Mouse (Mus musculus) liver, postnatal 0 days (tissue): ENCODE results near the gene Mvb12b. TPM values are rescaled to one million over a fixed set of nuclear protein-coding genes. Genes with fewer than 3 reads are reported as not detected.

ENCODE experiments used
- ATAC-seq: fragments of 200-750 bp; cut with Nextera tagmentation; 2 replicates; pipeline ENCODE4 v1.8.0; 2017; ENCODE audit warnings: mild to moderate bottlenecking, moderate library complexity
- DNase-seq: peaks from one replicate; pipeline ENCODE4 v3.0.0-alpha.2; 2016
- H3K27ac ChIP-seq: fragments of 300-500 bp; sonication (generic); 2 replicates; pipeline ENCODE4 v1.5.1; 2014; ENCODE audit warnings: antibody characterized with exemption, moderate library complexity, mild to moderate bottlenecking, low read depth
- H3K27me3 ChIP-seq: fragments of 300-500 bp; sonication (generic); 2 replicates; pipeline ENCODE4 v1.6.1; 2014; ENCODE audit warnings: low read length, control low read depth, mixed read lengths; ENCODE audit not compliant: insufficient read depth
- H3K36me3 ChIP-seq: fragments of 300-500 bp; sonication (generic); replicated peaks from 2 replicates; pipeline ENCODE4 v1.6.1; 2014; ENCODE audit warnings: mild to moderate bottlenecking, control low read depth, low read length, moderate library complexity, mixed read lengths; ENCODE audit not compliant: insufficient read depth
- H3K4me1 ChIP-seq: fragments of 300-500 bp; sonication (generic); 2 replicates; pipeline ENCODE4 v1.6.1; 2014; ENCODE audit warnings: antibody characterized with exemption, mild to moderate bottlenecking, control low read depth; ENCODE audit not compliant: insufficient read depth
- H3K4me2 ChIP-seq: fragments of 300-500 bp; sonication (generic); 2 replicates; pipeline ENCODE4 v1.6.1; 2014; ENCODE audit warnings: low read depth, mild to moderate bottlenecking, low read length, moderate library complexity, mixed read lengths
- H3K4me3 ChIP-seq: fragments of 300-500 bp; sonication (generic); 2 replicates; pipeline ENCODE4 v1.5.1; 2014; ENCODE audit warnings: low read depth, low read length
- H3K9ac ChIP-seq: fragments of 300-500 bp; sonication (generic); replicated peaks from 2 replicates; pipeline ENCODE4 v1.6.1; 2014; ENCODE audit warnings: mild to moderate bottlenecking, moderate library complexity
- H3K9me3 ChIP-seq: fragments of 300-500 bp; sonication (generic); 2 replicates; pipeline ENCODE4 v1.6.1; 2016; ENCODE audit warnings: mild to moderate bottlenecking, control low read depth, low read length, mixed read lengths
- CTCF ChIP-seq: sonication (generic); IDR thresholded peaks from 2 replicates; pipeline ENCODE4 v1.5.1; 2016; ENCODE audit warnings: antibody characterized with exemption, low read depth
- EP300 ChIP-seq: IDR thresholded peaks from 2 replicates; pipeline ENCODE4 v1.6.1; 2016; ENCODE audit warnings: antibody characterized with exemption, low read depth, mild to moderate bottlenecking
- WGBS: fragments of 180-500 bp; shearing (Covaris S2); extraction: QIAGEN DNeasy Blood & Tissue Kit; methylation state at CpG from one replicate; pipeline ENCODE4 v1.1.7; 2014; ENCODE audit not compliant: insufficient replicate concordance; 5-methylcytosine and 5-hydroxymethylcytosine counted together
- polyA plus RNA-seq: library from polyadenylated mRNA; unstranded; fragments of >200 nt; fragmentation: Nextera tagmentation; extraction: Ambion mirVana; gene quantifications from 2 replicates; pipeline ENCODE4 v1.2.1, GENCODE M21; 2015

The Mvb12b gene
- polyA plus RNA-seq, 1 experiment from 2014 or later = 8.1 TPM

DNA sequence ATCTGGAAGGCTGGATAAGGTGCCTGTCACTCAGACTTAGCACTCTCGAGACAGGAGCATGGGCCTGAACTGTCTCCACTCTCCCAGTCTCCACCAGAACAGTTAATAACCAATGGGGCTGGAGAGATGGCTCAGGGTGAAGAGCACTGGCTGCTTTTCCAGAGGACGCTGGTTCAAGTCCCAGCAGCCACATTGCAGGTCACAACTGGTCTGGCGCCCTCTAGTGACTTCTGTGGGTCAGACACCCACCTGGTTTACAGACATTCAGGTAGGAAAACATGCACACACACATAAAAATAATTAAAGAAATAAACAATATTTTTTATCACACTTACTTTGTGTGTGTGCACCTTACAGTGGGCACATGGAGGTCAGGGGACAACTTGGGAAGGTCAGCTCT lies 191.3 kb downstream of the Mvb12b start:
- Histone ChIP-seq H3K4me1 (no peaks in the 10 kb centered on the region), H3K4me3 (no peak overlapping the region), H3K36me3 (no peaks in the 10 kb centered on the region), H3K4me2 (no peak overlapping the region), H3K9me3 (0 out of 2 replicates have a peak, but pooled peaks cover 5% of the 10 kb centered on the region), H3K27me3 (no peaks in the 10 kb centered on the region), H3K9ac (no peak overlapping the region), H3K27ac (no peak overlapping the region)
- DNase-seq = no peak
- 52% methylated on average over 3 of the region's 3 CpGs for WGBS
- ATAC-seq = no peak
- TF ChIP-seq EP300 (no peak), CTCF (0 out of 2 replicates have a peak, but pooled peaks have one; percentile 22)

DNA sequence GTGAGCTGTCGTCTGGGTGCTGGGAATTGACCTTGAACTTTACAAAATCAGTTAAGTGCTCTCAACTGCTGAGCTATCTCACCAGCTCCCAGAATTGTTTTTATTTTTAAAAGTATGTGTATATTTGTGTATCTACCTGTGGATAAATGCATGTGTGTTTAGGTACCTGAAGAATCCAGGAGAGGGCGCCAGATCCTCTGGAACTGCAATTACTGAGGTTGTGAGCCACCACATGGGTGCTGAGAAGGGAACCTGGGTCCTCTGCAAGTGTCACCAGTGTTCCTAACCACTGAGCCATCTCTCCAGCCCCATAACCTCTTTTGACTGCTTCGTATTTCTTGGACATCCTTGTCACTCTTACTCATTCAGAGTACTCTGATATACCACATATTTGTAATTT lies 193.8 kb downstream of the Mvb12b start:
- Histone ChIP-seq H3K27ac (no peak overlapping the region), H3K9me3 (0 out of 2 replicates have a peak, but pooled peaks cover 5% of the 10 kb centered on the region), H3K4me3 (no peak overlapping the region), H3K36me3 (no peaks in the 10 kb centered on the region), H3K4me1 (no peaks in the 10 kb centered on the region), H3K27me3 (peaks cover 5% of the 10 kb centered on the region; the same call in 1 of the 2 replicates), H3K4me2 (no peak overlapping the region), H3K9ac (no peak overlapping the region)
- 62% methylated on average over 3 of the region's 3 CpGs for WGBS
- TF ChIP-seq CTCF (0 out of 2 replicates have a peak, but pooled peaks have one; percentile 6), EP300 (no peak)
- ATAC-seq = no peak
- DNase-seq = no peak

DNA sequence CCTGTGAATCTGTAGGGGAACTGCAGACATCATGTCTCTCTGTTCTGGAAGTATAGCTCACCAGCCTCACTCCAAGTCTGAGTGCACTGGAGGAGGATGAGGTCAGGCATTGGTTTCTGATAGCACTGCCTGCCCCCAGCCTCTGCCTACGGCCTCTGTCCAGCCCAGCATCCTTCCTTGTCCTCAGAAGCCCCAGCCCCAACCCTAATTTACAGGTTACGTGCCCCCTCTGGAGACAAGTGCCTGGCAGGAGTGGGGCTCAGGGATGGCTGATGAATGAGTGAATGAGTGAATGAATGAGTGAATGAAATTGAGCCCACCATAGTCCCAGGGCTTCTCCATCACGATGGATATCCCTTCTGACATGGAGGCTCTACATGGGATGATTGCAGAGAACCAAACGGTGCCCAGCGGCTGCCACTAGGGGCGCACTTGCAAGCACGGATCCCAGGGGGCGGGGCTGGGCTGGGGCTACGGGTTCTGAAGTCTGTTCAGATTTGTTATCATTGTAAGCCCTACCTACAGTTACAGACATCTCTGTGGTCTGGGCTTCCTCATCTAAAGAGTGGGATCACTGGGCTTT lies 197.8 kb downstream of the Mvb12b start:
- Histone ChIP-seq H3K9me3 (no peaks in the 10 kb centered on the region), H3K36me3 (no peaks in the 10 kb centered on the region), H3K9ac (no peak overlapping the region), H3K27ac (no peak overlapping the region), H3K4me3 (no peak overlapping the region), H3K4me2 (no peak overlapping the region), H3K27me3 (peaks cover 10% of the 10 kb centered on the region; the same call in 1 of the 2 replicates), H3K4me1 (no peaks in the 10 kb centered on the region)
- WGBS = 23% methylated on average over 9 of the region's 9 CpGs
- TF ChIP-seq EP300 (no peak), CTCF (peak; percentile 72)
- ATAC-seq (no peak), DNase-seq (peak; percentile 66)

DNA sequence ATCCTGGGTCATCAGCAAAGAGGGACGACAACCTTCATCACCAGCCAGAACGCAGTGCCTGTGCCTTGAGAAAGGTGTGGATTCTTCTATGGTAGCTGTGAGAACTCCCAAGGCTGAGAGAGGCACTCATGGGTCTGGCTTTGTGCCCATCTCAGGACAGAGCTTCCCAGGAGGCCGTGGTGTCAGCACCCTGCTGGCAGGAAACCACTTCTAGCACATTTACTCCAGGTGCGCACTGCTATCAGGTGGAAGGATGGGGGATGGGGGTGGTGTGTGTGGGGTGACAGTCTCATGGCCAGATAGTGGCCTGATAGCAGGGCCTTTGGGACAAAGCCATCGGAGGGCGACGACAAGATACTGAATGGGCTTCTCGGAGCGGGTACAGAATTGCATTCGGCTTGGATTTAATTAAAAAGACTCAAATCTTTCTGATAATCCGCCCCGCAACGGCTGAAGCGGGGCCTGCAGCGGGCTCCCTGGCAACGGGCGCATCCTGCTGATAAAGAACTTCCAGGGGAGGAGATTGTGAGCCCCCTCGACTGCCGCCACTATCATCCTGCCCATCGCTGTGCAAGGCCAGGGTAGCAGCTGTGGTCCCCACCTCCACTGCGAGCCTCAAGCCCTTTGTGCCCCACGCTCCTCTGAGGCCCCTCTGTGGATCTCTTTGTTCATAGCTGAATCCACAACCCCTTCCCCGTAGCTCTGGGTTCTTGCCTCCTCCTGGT lies 198.4 kb downstream of the Mvb12b start:
- H3K9ac ChIP-seq = no peak overlapping the region
- no peak overlapping the region for H3K4me2 ChIP-seq
- no peaks in the 10 kb centered on the region for H3K4me1 ChIP-seq
- DNase-seq (no peak), ATAC-seq (no peak)
- H3K27ac ChIP-seq = no peak overlapping the region
- H3K36me3 ChIP-seq = no peaks in the 10 kb centered on the region
- peaks cover 10% of the 10 kb centered on the region; the same call in 1 of the 2 replicates for H3K27me3 ChIP-seq
- no peak overlapping the region for H3K4me3 ChIP-seq
- TF ChIP-seq EP300 (no peak), CTCF (no peak)
- no peaks in the 10 kb centered on the region for H3K9me3 ChIP-seq
- 41% methylated on average over 23 of the region's 23 CpGs for WGBS

DNA sequence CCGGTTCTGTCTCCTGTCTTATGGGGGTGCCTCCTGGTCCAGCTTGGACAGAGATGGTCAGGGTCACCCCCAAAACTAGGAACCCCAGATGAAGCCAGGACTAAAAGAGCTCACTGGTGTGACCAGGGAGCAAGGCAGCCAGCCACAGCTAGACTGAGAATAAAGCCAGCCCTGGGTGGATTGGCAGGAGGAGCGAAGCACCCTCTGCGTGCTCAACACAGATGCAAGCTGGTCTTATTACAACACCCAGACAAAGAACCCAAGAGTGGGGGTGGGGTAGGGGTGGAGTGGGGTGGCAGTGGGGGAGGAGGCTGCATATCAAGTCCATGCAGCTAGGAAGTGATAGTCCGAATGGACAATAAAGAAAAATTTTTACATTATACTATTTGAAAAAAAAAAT lies 204.2 kb downstream of the Mvb12b start:
- Histone ChIP-seq H3K9me3 (no peaks in the 10 kb centered on the region), H3K36me3 (no peaks in the 10 kb centered on the region), H3K9ac (no peak overlapping the region), H3K4me1 (no peaks in the 10 kb centered on the region), H3K27me3 (peaks cover 4% of the 10 kb centered on the region; the same call in 1 of the 2 replicates), H3K27ac (no peak overlapping the region), H3K4me2 (no peak overlapping the region), H3K4me3 (no peak overlapping the region)
- DNase-seq = no peak
- TF ChIP-seq CTCF (no peak), EP300 (no peak)
- 63% methylated on average over 4 of the region's 4 CpGs for WGBS
- ATAC-seq = no peak

DNA sequence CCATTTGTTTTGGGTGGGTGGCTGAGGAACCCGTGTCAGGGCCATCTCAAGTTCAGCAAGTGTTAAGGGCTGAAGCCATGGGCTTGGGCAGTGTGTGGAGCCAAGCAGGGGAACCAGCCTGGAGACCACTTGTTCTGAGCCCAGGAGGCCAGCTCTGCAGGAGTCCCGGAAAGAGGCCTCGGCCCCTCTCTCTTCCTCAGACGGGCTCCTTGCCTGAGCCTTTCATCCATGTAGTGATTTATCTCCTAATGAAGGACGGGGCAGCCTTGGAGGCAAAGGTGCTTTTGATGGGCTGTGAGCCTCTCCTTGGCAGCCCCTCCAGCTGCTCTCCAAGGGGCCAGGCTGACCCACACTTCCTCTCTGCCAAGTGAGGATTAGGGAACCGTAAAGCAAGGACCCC lies 204.7 kb downstream of the Mvb12b start:
- no peaks in the 10 kb centered on the region for H3K4me1 ChIP-seq
- H3K27me3 ChIP-seq = 0 out of 2 replicates have a peak, but pooled peaks cover 4% of the 10 kb centered on the region
- no peak overlapping the region for H3K4me2 ChIP-seq
- no peaks in the 10 kb centered on the region for H3K36me3 ChIP-seq
- H3K9ac ChIP-seq = no peak overlapping the region
- no peak overlapping the region for H3K27ac ChIP-seq
- no peaks in the 10 kb centered on the region for H3K9me3 ChIP-seq
- TF ChIP-seq EP300 (no peak), CTCF (no peak)
- WGBS = 41% methylated on average over 6 of the region's 6 CpGs
- ATAC-seq (no peak), DNase-seq (no peak)
- H3K4me3 ChIP-seq = no peak overlapping the region
